Mouse (Mus musculus) ovary, postnatal 14 days (tissue): ENCODE results near the gene Ehd2.

Source experiments
- DNase-seq: peaks from one replicate; pipeline ENCODE4 v3.0.0; 2022; ENCODE audit warnings: low spot score

The Ehd2 gene

DNA sequence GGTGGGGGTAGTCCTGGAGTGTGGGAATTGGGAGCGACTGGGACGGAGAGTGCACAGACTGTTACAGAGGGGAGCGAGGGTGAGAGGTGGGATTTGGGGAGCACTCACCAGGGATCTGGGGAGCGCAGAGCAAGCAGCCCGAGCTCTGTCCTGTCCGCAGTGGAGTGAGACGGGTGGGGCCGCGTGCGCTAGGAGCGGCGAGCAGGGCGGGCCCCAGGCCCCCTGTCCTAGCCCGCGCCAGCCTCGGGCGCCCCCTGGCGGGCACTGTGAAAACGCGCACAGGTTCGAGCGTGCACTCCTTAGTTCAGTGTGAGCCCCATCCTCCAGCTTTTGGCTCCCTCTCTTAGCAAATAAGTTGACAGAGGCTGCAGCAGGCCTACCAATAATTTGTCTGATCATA is at the start of gene Ehd2:
Ehd2 (minus strand) TSS at position 256 of the 400 bp plus-strand sequence.
- DNase-seq, result peak; percentile 84

DNA sequence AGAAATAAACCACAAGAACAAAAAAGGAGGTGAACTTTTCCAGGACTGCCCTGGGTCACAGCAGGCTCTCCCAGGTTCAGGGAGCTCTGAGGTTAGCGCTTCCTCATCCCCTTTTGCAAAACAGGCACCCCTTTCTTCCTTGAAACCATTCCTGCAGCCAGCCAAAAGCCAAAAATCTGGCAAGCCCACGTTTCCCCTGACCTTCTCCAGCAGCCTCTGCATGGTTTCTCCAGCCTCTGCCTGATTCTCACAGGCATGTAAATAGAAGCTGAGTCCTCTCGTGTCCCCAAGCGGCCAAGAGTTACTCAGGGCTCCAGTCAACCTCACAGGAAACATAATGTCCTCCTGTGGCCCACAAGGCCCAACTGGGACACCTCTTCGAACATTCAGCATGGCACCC is 48.0 kb upstream of the Ehd2 start:
- DNase-seq, result no peak

DNA sequence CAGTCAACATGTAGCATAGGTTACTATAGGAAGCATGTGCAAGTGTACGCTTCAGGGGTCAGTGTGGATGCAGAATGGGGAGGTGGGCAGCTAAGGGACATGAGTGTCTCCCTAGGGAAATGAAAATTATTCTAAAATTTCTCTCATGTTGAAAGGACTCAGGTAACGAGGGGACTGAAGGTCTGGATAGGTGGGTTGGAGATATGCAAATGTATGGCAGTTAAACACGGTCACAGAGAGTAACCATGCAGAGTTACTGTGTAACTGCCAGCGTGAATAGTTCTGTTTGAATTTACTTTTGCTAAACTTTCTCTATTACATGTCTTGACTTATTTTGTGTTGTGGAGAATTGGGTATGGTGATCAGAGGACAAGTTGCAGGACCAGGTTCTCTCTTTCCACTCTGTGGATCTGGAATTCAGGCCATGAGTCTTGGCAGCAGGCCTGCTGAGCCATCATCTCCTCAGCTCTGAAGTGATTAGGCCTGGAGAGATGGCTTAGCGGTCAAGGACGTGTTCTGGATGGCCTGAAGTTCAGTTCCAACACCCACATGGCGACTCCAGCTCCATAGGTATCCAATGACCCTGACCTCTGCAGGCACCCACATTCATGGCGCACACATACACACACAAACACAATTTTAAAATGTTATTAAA is 47.3 kb upstream of the Ehd2 start:
- DNase-seq, result no peak

DNA sequence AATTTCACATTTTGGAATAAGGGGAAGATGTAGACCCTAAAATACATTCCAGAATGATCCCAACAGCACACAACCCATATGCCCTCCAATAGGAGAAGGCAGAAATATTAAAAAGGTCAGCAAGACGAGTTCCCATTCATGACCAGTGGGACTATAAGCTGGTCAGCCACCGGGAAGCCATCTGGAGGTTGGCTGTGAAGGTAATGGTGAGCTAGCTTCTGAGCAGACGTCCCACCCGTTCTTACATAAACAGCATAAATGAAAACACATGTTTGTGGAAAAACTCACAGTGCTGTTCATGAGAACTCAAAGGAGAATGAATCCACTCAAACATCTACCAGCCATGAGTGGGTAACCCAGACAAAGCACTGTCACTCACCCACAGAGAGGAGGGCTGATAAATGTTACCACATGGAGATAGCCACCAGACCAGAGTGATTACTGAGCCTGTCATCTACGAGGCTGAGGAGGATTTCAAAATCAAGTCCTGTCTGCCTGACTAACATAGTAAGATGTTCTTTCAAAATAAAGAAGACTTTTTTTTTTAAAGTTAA is 46.4 kb upstream of the Ehd2 start:
- DNase-seq, result no peak

DNA sequence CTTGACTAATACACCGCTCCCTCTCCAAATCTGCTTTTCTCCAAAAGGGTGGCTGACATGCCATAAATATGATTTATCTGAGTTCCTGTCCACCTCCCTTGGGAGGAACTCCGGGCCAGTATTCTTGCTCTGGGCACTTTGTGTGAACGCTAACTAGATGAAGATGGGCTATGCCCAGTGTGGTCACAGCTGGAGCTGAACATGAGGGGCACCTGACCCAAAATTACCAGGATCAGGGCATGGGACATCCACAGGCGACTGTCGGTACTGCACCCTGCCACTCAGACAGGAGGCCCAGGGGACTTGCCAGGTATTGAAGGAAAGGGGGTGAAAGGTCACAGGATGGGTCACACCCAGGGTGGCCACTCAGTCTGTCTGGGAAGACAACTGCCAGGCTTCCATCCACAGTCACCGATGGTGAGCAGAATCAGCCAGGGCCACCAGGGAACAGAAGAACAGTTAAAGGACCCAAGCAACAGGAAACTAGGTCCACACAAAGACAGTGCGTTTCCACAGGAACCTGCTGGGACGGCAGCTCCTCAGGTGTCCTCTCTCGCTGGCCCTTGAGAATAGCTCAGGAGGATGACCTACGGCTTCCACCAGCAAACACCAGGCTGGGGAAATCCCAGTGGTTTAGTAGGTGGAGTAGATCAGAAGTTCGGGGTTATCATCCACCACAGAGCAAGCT is 45.4 kb upstream of the Ehd2 start:
- no peak for DNase-seq

DNA sequence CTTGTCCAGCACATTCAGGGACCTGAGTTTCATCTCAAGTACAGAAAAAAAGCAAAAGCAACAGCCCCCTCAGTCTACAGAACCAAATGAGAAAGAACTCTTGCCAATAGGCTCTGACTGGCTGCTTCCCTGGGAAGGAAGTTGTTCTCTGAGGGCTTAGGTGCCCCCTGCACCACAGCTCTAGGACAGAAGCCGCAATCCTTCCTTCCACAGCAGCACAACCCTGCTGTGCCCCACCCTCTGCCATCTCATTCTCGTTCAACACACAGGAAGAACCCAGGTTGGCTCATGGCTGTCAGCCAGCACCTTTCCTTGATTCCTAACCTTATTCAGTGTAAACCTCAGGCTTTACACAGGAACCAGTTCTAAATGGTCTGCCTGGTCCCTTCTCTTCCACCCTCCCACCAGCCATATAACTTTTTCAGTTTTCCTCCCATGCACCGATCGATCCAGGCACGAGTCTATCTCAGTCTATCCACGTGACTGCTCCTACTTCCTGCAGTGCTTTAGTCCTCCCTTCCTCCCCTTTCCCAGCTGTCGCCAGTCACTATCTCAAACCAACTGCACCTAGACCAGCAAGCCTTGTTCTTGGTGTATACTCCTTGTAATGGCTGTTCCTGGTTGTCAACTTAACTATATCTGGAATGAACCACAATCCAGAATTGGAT is 44.2 kb upstream of the Ehd2 start:
- DNase-seq, result no peak

DNA sequence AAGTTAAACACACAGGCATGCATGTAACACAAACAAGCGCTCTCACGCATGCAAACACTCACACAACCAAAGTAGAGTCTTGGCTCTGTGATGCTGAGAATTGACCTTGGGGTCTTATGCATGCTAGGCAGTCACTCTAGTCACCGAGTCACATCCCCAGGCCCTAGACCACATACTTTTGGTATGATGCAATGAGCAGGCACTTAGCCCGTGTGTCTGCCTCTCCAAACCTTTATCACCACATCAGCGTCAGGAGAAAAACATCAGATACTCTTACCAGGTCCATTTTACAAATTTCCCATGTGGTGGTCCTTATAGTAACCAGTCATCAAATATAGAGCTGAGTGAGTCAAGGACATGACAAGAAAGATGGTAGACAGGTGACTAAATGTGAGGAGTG is 43.3 kb upstream of the Ehd2 start:
- DNase-seq, result no peak

DNA sequence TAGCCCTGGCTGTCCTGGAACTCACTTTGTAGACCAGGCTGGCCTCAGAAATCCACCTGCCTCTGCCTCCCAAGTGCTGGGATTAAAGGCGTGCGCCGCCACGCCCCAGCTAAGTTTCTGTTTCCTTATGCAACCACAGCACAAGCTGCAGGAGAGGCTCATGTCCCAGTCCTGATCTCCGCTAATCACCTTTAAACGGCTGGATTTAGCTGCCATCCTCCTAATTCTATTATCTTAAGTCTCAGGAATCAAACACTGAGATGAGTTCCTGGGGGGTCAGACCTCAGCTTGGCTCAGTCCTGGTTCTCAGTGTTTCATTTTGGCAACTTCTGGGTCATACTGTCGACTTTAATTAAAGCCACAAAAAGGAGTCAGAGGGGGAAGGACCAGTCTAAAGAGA is 42.3 kb upstream of the Ehd2 start:
- DNase-seq, result no peak

DNA sequence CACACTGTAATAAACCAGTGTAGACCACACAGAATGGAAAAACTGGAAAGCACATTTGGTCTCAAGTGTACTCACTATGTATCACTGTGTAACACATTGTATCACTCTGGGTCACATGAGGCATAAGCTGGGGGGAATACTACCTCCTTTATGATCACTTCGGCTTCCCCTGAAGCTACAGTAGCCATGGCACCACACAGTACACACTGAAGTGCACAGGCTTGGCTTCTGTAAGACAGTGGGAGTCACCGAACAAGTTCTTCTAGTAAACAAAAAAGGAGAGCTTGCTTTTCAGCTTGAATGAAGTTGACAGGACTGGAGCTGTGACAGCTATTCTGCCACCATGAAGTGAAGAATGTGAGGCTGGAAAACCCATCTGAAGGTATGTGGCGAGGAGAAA is 37.7 kb upstream of the Ehd2 start:
- no peak for DNase-seq

DNA sequence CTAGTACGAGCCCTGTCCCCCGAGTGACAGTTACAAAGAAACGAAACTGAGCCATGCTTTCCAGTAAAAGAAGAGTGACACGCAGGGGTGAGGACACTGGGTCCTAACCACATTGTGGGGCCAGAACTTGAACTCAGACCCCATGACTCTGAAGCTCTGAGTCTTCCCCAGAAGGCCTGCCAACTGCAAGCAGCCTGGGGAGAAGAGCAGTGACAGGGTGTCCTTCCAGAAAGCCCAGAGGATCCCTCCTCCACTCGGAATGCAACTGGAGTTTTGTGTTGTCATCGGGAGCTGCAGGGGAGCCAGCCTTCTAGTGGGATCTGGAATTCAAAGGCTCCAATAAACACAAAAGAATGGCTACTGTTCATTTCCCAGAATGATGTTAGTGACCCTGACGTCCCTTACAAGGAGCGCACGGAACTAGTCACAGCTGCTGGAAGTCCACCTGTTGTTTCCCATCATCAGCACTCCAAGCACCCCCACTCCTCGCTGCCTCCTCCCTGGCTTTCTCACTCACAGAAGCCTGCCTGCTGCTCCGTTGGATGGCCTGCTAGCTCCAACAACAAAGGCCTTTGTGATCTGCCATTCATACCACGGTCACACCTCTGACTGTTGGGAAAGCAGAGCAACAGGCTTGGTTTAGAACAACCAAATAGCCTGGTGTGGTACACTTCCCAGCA is 37.0 kb upstream of the Ehd2 start:
- DNase-seq, result no peak

DNA sequence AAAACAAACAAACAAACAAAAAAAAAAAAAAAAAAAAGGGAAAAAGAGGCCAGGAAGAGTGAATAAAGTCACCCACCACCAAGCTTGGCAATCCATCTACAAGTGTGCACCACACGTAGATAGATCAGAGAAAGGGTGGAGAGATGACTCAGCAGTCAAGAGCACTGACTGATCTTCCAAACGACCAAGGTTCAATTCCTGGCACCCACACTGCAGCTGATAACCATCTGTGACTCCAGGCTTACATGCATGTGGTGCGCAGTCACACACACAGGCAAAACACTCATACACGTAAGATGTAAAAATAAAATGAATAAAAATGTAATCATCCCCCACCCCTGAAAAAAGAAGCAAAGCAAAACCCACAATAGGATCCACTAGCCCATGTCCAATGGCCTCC is 35.7 kb upstream of the Ehd2 start:
- DNase-seq, result no peak

DNA sequence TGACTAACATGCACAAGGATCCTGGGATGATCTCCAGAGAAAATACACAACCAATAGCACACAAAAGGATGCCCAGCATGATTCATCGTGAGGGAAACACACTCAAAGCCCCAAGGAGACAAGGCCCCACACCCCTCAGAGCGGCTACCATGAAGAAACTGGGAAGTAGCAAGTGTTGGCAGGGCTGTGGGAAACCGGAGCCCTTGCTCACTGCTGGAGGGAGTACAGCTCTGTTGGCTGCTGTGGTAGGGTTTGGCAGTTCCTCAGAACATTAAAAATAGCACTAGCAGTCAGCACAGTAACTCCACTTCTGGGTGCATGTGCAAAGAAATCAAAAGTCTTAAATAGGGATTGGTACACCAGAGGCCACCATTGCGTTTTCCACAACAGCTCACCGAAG is 34.8 kb upstream of the Ehd2 start:
- DNase-seq, result peak; percentile 45

DNA sequence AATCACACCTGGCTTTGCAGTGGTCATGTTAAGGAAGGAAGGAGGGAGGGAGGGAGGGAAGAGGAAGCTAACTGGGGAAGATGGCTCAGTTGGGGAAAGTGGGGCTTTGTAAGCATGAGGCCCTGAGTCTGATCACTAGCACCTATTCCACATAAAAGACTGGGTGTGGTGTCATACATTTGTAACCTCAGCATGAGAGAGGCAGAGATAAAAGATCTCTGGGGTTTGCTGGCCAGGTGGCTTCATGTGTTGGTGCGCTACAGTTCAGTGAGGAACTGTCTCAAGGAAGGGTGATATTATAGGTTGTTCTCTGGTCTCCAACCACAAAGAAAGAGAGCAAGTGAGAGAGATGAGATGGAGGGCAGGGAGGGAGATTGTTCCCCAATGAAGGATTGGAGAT is 34.3 kb upstream of the Ehd2 start:
- no peak for DNase-seq

DNA sequence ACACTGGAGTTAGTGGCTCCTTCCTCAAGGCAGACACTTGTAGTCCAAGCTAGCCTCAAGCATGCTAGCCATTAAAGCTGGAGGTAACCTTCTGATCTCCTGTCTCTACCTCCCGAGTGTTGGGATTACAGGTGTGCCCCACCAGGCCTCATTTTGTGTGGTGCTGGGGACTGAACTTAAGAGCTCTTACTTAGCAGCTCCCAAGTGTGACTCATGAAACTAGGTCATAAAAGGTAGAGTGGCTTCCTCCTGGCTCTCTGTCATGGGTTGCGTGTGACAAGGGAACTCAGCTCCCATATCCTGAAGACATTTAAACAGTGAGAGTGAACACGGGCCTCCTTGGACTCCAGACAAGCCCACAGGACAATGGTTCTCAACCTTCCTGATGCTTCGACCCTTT is 26.4 kb upstream of the Ehd2 start:
- no peak for DNase-seq

DNA sequence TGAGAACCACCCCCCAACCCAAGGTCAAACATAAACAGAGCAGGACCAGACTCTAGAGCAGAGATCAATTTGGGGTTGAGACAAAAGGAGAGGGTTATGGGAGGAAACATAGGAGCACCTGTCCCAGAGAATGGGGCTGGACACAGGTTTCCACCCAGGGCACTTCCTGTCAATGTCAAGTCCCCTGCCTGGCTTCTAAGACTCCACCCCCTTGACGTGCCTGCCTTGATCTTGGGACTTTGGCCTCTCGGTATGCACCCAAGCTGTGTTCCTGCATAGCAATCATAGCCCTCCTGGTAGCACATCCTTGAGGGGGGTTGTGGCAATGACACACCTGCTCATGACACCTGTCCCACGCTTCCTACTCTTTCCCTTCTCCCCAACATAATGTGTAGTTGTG is 25.8 kb upstream of the Ehd2 start:
- DNase-seq, result no peak

DNA sequence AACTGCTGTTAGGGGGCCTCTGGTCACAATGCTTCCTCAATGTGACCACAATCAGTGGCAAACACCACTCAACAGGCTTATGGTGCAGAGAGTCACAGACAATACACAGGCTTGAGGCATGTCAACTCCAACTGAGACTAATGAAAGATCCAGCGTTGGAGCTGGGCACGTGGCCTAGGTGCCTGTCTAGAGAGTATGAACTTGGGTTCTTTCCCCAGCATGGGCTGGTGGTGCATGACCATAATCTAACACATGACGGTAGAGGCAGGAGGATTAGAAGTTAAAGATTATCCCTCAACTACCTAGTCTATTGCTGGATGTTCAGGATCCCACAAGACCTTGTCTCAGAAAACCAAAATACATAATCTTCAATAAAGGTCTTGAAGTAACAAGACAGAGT is 24.4 kb upstream of the Ehd2 start:
- DNase-seq, result no peak

DNA sequence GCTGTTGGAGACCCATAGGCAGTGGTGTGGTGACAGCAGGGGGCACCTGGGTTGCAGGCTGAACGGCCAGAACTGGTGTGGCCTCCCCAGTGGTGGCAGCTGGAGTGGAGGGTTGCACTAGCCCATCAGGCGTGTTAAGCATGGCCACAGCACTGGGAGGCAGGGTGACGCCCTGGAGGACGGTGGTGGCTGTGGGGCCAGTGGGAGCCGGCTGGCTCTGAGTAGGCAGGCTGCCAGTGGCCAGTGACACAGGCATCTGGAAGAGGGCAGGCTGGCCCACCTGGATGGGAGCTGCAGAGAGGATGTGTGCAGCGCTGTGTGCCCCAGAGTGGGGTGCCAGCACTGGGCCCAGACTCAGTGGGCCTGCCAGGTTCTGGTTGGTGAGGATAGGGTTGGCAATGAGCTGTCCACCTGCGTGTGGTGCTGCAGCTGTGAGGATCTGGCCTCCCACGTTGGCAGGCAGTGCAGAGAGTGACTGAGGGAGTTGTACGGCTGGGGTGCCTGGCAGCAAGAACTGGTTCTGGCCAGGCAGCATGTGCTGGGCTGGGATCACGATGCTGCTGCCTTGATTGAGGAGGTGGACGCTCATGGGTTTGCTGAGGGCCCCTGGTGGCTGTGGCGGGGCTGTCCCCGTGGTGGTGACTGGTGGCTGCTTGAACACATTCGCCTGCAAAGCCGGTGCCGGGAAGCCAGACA is 20.4 kb upstream of the Ehd2 start:
- no peak for DNase-seq

DNA sequence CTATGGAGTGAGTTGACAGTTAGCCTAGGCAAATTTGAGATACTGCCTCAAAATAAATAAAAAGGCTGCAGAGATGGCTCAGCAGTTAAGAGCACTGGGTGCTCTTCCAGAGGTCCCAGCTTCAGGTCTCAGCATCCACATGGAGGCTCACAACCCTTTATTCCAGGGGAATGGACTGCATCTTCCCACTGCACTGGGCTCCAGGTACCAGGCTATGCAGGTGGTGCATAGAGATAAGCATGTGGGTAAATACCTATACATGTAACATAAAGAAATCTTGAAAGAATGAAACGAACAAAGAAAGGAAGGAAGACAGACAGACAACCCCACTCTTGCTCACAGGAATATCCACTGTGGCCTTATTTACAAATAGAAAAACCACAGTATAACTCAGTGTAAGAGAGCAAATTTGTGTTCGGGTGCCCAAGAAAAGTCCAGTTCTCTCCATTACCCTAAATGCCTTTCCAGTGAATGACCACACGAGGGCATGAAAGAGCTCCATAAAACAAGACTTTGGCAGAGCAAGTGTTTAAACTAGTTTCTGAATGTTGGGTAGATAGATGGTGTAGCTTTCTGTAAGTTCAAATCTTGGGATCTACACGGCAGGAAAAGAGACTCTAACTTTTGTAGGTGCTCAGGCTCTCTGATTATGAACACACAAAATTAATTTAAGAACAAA is 15.5 kb upstream of the Ehd2 start:
- no peak for DNase-seq

DNA sequence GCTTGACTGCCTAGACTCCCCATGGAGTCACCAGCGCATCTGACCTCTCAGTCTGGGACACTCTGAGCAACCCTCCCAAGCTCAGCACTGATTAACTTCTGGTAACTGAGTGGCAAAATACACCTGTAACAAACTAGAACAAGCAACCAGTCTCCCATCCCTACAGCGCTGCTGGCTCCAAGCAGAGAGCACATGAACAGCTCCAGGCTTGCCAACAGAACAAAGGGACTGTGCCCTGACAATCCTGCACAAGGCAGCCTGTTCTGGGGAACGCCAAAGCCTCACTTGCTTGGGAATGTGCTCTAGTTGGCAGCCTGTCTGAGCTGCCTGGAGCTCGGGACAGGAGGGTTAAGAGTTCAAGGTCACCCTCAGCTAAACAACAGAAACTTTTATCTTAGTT is 14.2 kb upstream of the Ehd2 start:
- no peak for DNase-seq

DNA sequence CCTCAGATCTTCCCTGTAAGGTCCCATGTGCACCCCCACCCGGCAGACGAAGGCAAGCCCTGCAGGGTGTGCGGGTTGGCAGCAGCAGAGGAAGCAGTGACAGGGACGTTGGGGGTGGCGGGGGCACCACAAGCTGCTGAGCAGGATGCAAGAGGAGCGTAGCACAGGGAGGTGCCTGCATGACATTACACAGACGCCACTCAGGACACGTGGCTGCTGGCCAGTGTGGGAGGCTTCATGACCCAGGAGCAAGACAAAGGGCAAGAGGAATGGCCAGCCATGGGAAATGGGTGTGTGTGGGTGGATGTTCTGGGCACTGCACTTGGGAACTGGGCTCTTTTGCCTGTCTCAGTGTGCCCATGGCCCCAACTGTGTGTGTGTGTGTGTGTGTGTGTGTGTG is 12.9 kb upstream of the Ehd2 start:
- no peak for DNase-seq

DNA sequence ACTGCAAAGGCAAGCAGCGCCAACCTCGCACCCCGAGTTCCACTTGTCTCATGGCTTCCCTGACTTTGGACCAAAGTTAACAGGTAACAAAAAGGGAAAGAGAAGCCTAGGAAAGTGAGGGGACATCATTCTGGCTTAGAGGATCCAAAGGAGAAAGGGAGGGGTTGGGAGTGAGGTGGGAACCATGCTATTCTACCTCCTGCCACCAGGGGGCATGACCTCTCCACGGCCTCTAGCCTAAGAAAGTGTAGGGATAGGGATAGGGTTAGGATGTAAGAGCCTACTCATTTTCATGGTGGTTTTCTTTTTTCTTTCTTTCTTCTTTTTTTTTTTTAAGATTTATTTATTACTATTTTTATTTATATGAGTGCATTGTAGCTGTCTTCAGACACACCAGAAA is 8.5 kb upstream of the Ehd2 start:
- peak; percentile 49 for DNase-seq

DNA sequence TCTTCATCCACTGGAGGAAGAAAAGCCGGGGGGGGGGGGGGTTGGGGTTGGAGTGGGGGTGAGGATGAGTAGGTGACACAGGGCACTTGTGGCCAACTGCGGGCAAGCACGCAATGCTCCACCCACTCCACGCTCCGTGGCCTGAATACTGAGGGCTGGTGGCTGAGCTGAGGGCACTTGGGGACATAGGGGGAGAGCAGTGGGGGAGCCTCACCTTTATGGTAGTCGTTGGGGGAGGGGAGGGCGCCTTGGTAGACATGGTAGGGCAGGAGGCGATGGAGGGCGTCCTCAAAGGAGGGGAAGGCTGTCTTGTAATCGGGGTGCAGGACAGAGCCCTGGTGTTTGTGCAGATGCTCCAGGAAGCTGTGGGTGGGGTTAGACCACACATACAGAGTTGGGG is 8.1 kb upstream of the Ehd2 start:
- DNase-seq, result no peak
